Mouse (Mus musculus) liver, embryonic 14.5 days (tissue): ENCODE measurements around the gene Carns1. TPM values are rescaled to one million over a fixed set of nuclear protein-coding genes. Genes with fewer than 3 reads are reported as not detected.

Experiments used
- ATAC-seq: fragments of 200-750 bp; cut with Nextera tagmentation; 2 replicates; pipeline ENCODE4 v1.8.0; 2017; ENCODE audit warnings: moderate number of reproducible peaks, mild to moderate bottlenecking, moderate library complexity; ENCODE audit not compliant: insufficient read depth
- DNase-seq, 3 experiments: peaks; one replicate each; pipeline ENCODE4 v3.0.0-alpha.2; 2012 to 2013; ENCODE audit warnings: low read depth in 3 of 3, low spot score in 3 of 3
- H3K27ac ChIP-seq: fragments of 300-500 bp; sonication (generic); 2 replicates; pipeline ENCODE4 v1.5.1; 2014; ENCODE audit warnings: moderate library complexity, mild to moderate bottlenecking, control low read depth, inconsistent platforms
- H3K27me3 ChIP-seq: fragments of 300-500 bp; sonication (generic); 2 replicates; pipeline ENCODE4 v1.6.1; 2014; ENCODE audit warnings: mild to moderate bottlenecking, low read length, moderate library complexity; ENCODE audit not compliant: control insufficient read depth, insufficient read depth
- H3K36me3 ChIP-seq: fragments of 300-500 bp; sonication (generic); replicated peaks from 2 replicates; pipeline ENCODE4 v1.6.1; 2014; ENCODE audit warnings: low read depth; ENCODE audit not compliant: control insufficient read depth, insufficient read depth
- H3K4me1 ChIP-seq, 2 experiments: fragments of 200-500 bp in 1 of 2; fragments of 300-500 bp in 1 of 2; sonication (generic) in 1 of 2; replicated peaks; 2 replicates each; pipeline ENCODE4 v1.6.1; 2012 to 2014; ENCODE audit warnings: antibody characterized with exemption in 1 of 2, inconsistent platforms in 1 of 2, low read length in 1 of 2; ENCODE audit not compliant: control insufficient read depth in 2 of 2, insufficient read depth in 2 of 2
- H3K4me2 ChIP-seq: fragments of 300-500 bp; sonication (generic); 2 replicates; pipeline ENCODE4 v1.6.1; 2014; ENCODE audit warnings: low read depth, mild to moderate bottlenecking, control low read depth, moderate library complexity
- H3K4me3 ChIP-seq, 2 experiments: fragments of 200-500 bp in 1 of 2; fragments of 300-500 bp in 1 of 2; sonication (generic) in 1 of 2; 2 replicates each; pipeline ENCODE4 v1.5.1; 2012 to 2014; ENCODE audit warnings: low read depth in 2 of 2, low read length in 2 of 2, mild to moderate bottlenecking in 2 of 2, control low read depth in 1 of 2, inconsistent platforms in 1 of 2, moderate library complexity in 1 of 2; ENCODE audit not compliant: insufficient read depth in 1 of 2
- H3K9ac ChIP-seq: fragments of 300-500 bp; sonication (generic); replicated peaks from 2 replicates; pipeline ENCODE4 v1.6.1; 2014; ENCODE audit warnings: mild to moderate bottlenecking, control low read depth, moderate library complexity
- H3K9me3 ChIP-seq: fragments of 300-500 bp; sonication (generic); 2 replicates; pipeline ENCODE4 v1.6.1; 2016; ENCODE audit warnings: low read length, mixed read lengths; ENCODE audit not compliant: control insufficient read depth
- CTCF ChIP-seq: IDR thresholded peaks from 2 replicates; pipeline ENCODE4 v1.5.1; 2016; ENCODE audit warnings: antibody characterized with exemption, low read depth, control low read depth
- EP300 ChIP-seq: IDR thresholded peaks from 2 replicates; pipeline ENCODE4 v1.6.1; 2016; ENCODE audit warnings: antibody characterized with exemption, low read depth
- WGBS: fragments of 180-500 bp; shearing (Covaris S2); extraction: QIAGEN DNeasy Blood & Tissue Kit; methylation state at CpG from one replicate; pipeline ENCODE4 v1.1.7; 2014; ENCODE audit not compliant: insufficient replicate concordance; 5-methylcytosine and 5-hydroxymethylcytosine counted together
- polyA plus RNA-seq, 2 experiments: library from polyadenylated mRNA; depleted of rRNA in 1 of 2; stranded (reverse) in 1 of 2; unstranded in 1 of 2; fragments of >200 nt; fragmentation: Nextera tagmentation in 1 of 2; extraction: Ambion mirVana in 1 of 2; gene quantifications; 2 replicates each; pipeline versions ENCODE4 v1.2.1 to v1.2.3; 2012 to 2014

Carns1 gene
- 0.32 and 0.44 TPM in 2 replicates for polyA plus RNA-seq (2012; rRNA removed)
- 0.18 and 0.71 TPM in 2 replicates for polyA plus RNA-seq (2014; fragmentation: Nextera tagmentation; extraction: Ambion mirVana)

DNA sequence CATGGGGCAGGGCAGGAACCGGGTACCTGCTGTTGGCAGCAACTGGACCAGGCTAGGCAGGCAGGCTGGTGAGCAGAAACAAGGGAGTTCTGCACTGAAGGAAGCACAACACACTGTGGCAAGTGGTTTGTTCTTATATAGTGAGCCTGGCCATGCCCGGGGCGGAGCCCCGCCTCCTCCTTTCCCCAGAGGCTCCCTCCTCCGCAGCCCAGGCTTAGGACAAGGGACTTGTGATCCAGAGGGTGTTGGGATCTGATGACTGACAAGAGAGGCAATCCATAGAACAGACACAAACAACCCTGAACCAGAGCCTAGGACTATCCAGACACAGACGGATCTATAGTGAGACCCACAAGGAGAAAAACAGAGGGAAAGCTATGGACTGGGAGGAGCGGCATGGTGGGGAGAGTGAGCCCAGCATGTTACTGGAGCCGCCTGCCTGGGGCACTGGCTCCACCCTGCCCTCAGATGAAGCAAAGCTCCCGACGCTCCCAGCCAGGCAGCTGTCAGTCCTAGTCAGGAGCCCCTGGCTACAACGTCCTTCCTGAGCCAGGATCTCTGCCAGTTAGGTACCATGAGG is at the start of gene Carns1:
Carns1 (minus strand) TSS at position 112 of the 580 bp plus-strand sequence.
- WGBS, result 23% methylated on average over 11 of the region's 11 CpGs

DNA sequence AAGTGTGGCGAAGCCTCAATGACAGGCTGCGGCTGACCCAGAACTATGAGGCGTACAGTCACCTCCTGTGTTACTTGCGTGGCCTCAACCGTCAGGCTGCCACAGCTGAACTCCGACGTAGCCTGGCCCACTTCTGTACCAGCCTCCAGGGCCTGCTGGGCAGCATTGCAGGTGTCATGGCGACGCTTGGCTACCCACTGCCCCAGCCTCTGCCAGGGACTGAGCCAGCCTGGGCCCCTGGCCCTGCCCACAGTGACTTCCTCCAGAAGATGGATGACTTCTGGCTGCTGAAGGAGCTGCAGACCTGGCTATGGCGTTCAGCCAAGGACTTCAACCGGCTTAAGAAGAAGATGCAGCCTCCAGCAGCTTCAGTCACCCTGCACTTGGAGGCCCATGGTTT is 46.9 kb upstream of the Carns1 start:
- Histone ChIP-seq H3K4me1 (peaks cover 0 to 8% of the 10 kb centered on the region in 2 experiments; a peak in 3 of 4 replicates), H3K4me3 (no peak overlapping the region), H3K27me3 (peaks cover 12% of the 10 kb centered on the region), H3K27ac (no peak overlapping the region), H3K36me3 (no peaks in the 10 kb centered on the region), H3K4me2 (no peak overlapping the region), H3K9me3 (no peaks in the 10 kb centered on the region), H3K9ac (no peak overlapping the region)
- ATAC-seq (no peak), DNase-seq (no peak)
- TF ChIP-seq CTCF (no peak), EP300 (no peak)
- WGBS, result 48% methylated on average over 11 of the region's 11 CpGs

More for the DNA sequence above, at the start of gene Carns1:
- DNase-seq (no peak), ATAC-seq (no peak)
- Histone ChIP-seq H3K4me1 (peaks cover 0 to 6% of the 10 kb centered on the region in 2 experiments; a peak in 1 of 4 replicates), H3K36me3 (no peaks in the 10 kb centered on the region), H3K27ac (no peak within 1 kb of the TSS), H3K9ac (no peak within 1 kb of the TSS), H3K27me3 (no peaks in the 10 kb centered on the region), H3K4me3 (no peak within 1 kb of the TSS), H3K4me2 (peak within 1 kb of the TSS; percentile 23; the same call in 1 of the 2 replicates), H3K9me3 (no peaks in the 10 kb centered on the region)
- TF ChIP-seq CTCF (no peak), EP300 (no peak)

DNA sequence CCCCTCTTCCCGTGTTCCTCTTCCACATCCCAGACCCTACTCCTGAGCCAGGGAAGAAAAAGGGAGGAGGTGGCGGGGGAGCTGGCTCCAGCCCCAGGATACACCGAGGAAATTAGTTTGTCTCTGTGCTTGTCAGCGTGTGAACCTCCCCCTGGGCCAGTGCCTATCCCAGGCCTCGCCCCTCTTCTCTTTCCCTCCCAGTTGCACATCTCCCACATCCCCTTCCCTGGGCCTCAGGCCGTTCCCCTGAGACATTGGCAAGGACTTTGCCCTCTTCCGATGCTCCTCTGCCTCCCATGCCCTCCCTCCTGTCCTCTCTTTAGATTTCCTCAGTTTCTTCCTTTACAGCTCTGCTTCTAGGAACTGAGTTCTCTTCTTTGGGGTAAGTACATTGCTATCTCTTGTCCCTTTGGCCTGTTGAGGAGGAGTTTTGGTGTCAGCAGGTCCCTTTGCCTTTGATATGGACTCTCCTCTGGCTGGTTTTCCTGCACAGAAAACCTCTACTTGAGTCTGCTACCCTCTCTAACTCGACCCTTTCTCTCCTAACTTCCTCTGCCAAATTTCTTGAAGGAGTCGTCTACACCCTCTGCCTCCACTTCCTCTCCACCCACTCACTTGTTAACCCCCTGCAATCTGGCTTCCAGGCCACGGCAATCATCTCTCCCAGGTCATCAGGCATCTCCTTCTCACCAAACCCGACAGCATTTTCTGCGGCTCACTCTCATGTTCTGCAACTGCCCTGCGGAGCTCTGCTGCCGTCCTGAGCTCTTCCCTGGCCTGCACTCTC is 45.9 kb upstream of the Carns1 start:
- Histone ChIP-seq H3K9ac (no peak overlapping the region), H3K36me3 (no peaks in the 10 kb centered on the region), H3K27ac (no peak overlapping the region), H3K4me3 (no peak overlapping the region), H3K4me2 (no peak overlapping the region), H3K4me1 (peaks cover 0 to 10% of the 10 kb centered on the region in 2 experiments; a peak in 3 of 4 replicates), H3K27me3 (peaks cover 19% of the 10 kb centered on the region), H3K9me3 (no peaks in the 10 kb centered on the region)
- DNase-seq (no peak), ATAC-seq (no peak)
- no peak for TF ChIP-seq EP300
- no peak for TF ChIP-seq CTCF
- 28% methylated on average over 14 of the region's 14 CpGs for WGBS

DNA sequence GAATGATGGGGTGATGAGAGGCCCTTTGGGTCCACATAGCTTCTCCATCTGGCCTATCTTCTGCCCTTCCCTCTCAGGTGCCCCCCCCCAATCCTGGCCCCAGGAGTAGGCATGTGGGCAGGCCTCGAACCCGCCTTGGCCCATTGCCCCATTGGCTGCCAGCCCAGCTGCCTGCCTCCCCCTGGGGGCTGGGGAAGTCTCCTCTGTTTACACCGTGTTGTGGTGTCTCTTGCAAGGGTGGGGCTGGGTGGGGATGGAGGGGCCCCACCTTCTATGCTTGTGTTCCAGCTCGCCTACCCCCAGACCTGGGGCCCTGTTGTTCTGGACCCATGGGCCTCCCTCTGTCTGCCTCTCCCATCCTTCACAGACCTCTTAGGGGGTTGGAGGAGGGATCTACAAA is 45.1 kb upstream of the Carns1 start:
- H3K27ac ChIP-seq, result no peak overlapping the region
- whole genome bisulfite sequencing, result 35% methylated on average over 4 of the region's 4 CpGs
- no peak overlapping the region for H3K9ac ChIP-seq
- peak; percentile 15; the same call in 1 of the 2 replicates for ATAC-seq
- no peaks in the 10 kb centered on the region for H3K9me3 ChIP-seq
- H3K27me3 ChIP-seq, result peaks cover 27% of the 10 kb centered on the region
- no peak for DNase-seq
- no peaks in the 10 kb centered on the region for H3K36me3 ChIP-seq
- H3K4me2 ChIP-seq, result no peak overlapping the region
- H3K4me1 ChIP-seq, result peaks cover 0 to 10% of the 10 kb centered on the region in 2 experiments; a peak in 3 of 4 replicates
- no peak for TF ChIP-seq EP300
- no peak for TF ChIP-seq CTCF
- no peak overlapping the region for H3K4me3 ChIP-seq

DNA sequence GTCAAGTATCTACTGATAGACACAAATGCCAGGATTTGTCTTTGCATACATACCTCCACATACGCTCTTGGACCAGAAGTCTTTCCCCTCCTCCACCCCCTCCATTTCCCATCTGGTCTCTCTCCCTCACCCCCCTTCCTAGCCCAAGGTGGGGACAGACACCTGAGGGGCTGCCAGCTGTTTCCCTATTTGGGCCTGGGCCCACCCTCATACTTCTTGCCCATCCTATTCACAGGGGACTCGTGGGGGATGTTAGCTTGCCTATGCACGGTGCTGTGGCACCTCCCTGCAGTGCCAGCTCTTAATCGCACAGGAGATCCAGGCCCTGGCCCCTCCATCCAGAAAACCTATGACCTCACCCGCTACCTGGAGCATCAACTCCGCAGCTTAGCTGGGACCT is 44.7 kb upstream of the Carns1 start:
- 72% methylated on average over 6 of the region's 6 CpGs for WGBS
- peaks cover 31% of the 10 kb centered on the region for H3K27me3 ChIP-seq
- H3K36me3 ChIP-seq, result no peaks in the 10 kb centered on the region
- ATAC-seq (no peak), DNase-seq (no peak)
- H3K4me1 ChIP-seq, result peaks cover 0 to 10% of the 10 kb centered on the region in 2 experiments; a peak in 3 of 4 replicates
- no peaks in the 10 kb centered on the region for H3K9me3 ChIP-seq
- H3K4me2 ChIP-seq, result no peak overlapping the region
- H3K27ac ChIP-seq, result no peak overlapping the region
- TF ChIP-seq CTCF (no peak), EP300 (no peak)
- H3K4me3 ChIP-seq, result no peak overlapping the region
- H3K9ac ChIP-seq, result no peak overlapping the region
